Mouse (Mus musculus) lung, adult 2 months (tissue): Measurements from ENCODE around the gene Yars. TPM values are rescaled to one million over a fixed set of nuclear protein-coding genes. Genes with fewer than 3 reads are reported as not detected.

Source experiments
- DNase-seq: peaks from one replicate; pipeline ENCODE4 v3.0.0; 2022
- H3K4me1 ChIP-seq: fragments of 200-500 bp; 2 replicates; pipeline ENCODE4 v1.6.1; 2011; ENCODE audit warnings: low read length; ENCODE audit not compliant: control insufficient read depth, insufficient read depth
- H3K4me3 ChIP-seq: fragments of 200-500 bp; replicated peaks from 2 replicates; pipeline ENCODE3; 2011; ENCODE audit warnings: low read depth, mild to moderate bottlenecking, control low read depth, low read length; ENCODE audit errors: extremely low read depth
- CTCF ChIP-seq: fragments of 200-500 bp; IDR thresholded peaks from 2 replicates; pipeline ENCODE4 v1.5.1; 2011; ENCODE audit warnings: mild to moderate bottlenecking, low read length, control low read depth; ENCODE audit not compliant: insufficient read depth
- POLR2A ChIP-seq: fragments of 200-500 bp; IDR thresholded peaks from 2 replicates; pipeline ENCODE4 v1.6.1; 2011; ENCODE audit warnings: low read depth, mild to moderate bottlenecking, control low read depth, low read length, borderline replicate concordance; ENCODE audit errors: extremely low read depth
- WGBS: fragments of 180-500 bp; shearing (Covaris S2); methylation state at CpG from one replicate; pipeline ENCODE4 v1.1.7; 2018; 5-methylcytosine and 5-hydroxymethylcytosine counted together
- polyA plus RNA-seq: library from polyadenylated mRNA; depleted of rRNA; stranded (reverse); fragments of >200 nt; gene quantifications from 2 replicates; pipeline ENCODE4 v1.2.3, GENCODE M21; 2012; rRNA removed

Gene Yars
- polyA plus RNA-seq, 1 experiment: 15.4 TPM

GRCm38 (mm10) chr4:129263225-129264021 lies 73.9 kb downstream of the Yars start:
- no peak overlapping the region for H3K4me3 ChIP-seq
- peak; percentile 59 for DNase-seq
- H3K4me1 ChIP-seq: peaks cover 11% of the 10 kb centered on the region
- WGBS: 23% methylated on average over 19 of the region's 19 CpGs
- TF ChIP-seq POLR2A: no peak

- 74% methylated on average over 4 of the region's 4 CpGs for WGBS
- H3K4me3 ChIP-seq: no peak overlapping the region
- TF ChIP-seq POLR2A (no peak), CTCF (no peak)
- no peak for DNase-seq
- H3K4me1 ChIP-seq: peaks cover 11% of the 10 kb centered on the region
These were observed 76.6 kb downstream of the Yars start for GRCm38 (mm10) chr4:129266191-129266590.

GRCm38 (mm10) chr4:129266821-129267220 lies 77.3 kb downstream of the Yars start:
- H3K4me1 ChIP-seq: peaks cover 11% of the 10 kb centered on the region
- 82% methylated on average over 5 of the region's 5 CpGs for WGBS
- TF ChIP-seq CTCF (no peak), POLR2A (no peak)
- DNase-seq: no peak
- no peak overlapping the region for H3K4me3 ChIP-seq

GRCm38 (mm10) chr4:129268698-129269097 lies 79.1 kb downstream of the Yars start:
- no peak for TF ChIP-seq CTCF
- TF ChIP-seq POLR2A: no peak
- peaks cover 7% of the 10 kb centered on the region for H3K4me1 ChIP-seq
- 53% methylated on average over 1 of the region's 1 CpGs for WGBS
- DNase-seq: no peak
- H3K4me3 ChIP-seq: no peak overlapping the region

Other genes with a start within 250 kb of the Yars start
- gene Azin2, start 227.3 kb upstream of the Yars start, polyA plus RNA-seq: 46.2 and 49.4 TPM in 2 replicates
- gene Ak2, start 197.8 kb upstream of the Yars start, polyA plus RNA-seq: 22.6 and 24.2 TPM in 2 replicates
- gene Rnf19b, start 131.5 kb upstream of the Yars start, polyA plus RNA-seq: 51.1 and 70.7 TPM in 2 replicates
- 5.8 and 39.0 TPM in 2 replicates for gene Tmem54, start 84.2 kb upstream of the Yars start, polyA plus RNA-seq
- 0.23 TPM in 1 of 2 replicates, not detected in the other for gene Hpca, start 67.7 kb upstream of the Yars start, polyA plus RNA-seq
- gene Fndc5, start 52.8 kb upstream of the Yars start, polyA plus RNA-seq: 4.5 and 5.5 TPM in 2 replicates
- 8.5 and 10.5 TPM in 2 replicates for gene S100pbp, start within 50 bp of the Yars start, polyA plus RNA-seq
- gene C77080, start 71.6 kb downstream of the Yars start, polyA plus RNA-seq: 47.1 and 50.1 TPM in 2 replicates
- 2.8 TPM in 2 replicates for gene Sync, start 97.9 kb downstream of the Yars start, polyA plus RNA-seq
- gene Rbbp4, start 145.6 kb downstream of the Yars start, polyA plus RNA-seq: 16.7 and 23.5 TPM in 2 replicates
- gene Zbtb8os, start 145.9 kb downstream of the Yars start, polyA plus RNA-seq: 5.8 and 11.3 TPM in 2 replicates
- gene Zbtb8a, start 188.4 kb downstream of the Yars start, polyA plus RNA-seq: 8.8 and 13.9 TPM in 2 replicates